Mouse (Mus musculus): Measurements from ENCODE around the gene Sh3glb1.

- TF ChIP-seq CTCF (IDR thresholded peaks at IDR 0.05; ENCODE audit: borderline replicate concordance, insufficient read depth, low read length) (no peak), POLR2A (IDR thresholded peaks at IDR 0.05; ENCODE audit: low read depth, low read length) (no peak)
Measured at GRCm38 (mm10) chr3:144694040-144694439, 26.1 kb downstream of the Sh3glb1 start.

All from embryonic fibroblast, embryonic 13.5 days (primary cell).